ENCODE assay signal across 19 mouse cellular contexts in genomic region chr16:10336454-10337421, GRCm38 (mm10). TPM values are rescaled to one million over a fixed set of nuclear protein-coding genes. Genes with fewer than 3 reads are reported as not detected.
DNase-seq lines count a peak whose midpoint lies in the region; ATAC-seq lines count a peak whose summit lies in the region.
"Had no signal": no experiment of that assay in that cellular context is flagged by ENCODE, and none has a peak within 500 bp of the region (broad histone marks: within the 10 kb centered on the region; RNA-seq: fewer than 3 reads in every experiment).

No protein-coding gene starts in this region.

- H3K36me3 ChIP-seq in heart, embryonic 10.5 days, result no peaks in the 10 kb centered on the region
- H3K36me3 ChIP-seq in forebrain, embryonic 14.5 days (ENCODE audit: control insufficient read depth, insufficient read depth, low read length), result no peaks in the 10 kb centered on the region
- H3K36me3 ChIP-seq: embryonic facial prominence, embryonic 12.5 days; hindbrain, embryonic 13.5 days; intestine, embryonic 15.5 days; limb, embryonic 12.5 days; neural tube, embryonic 12.5 days had no signal

- no peaks in the 10 kb centered on the region for H3K27me3 ChIP-seq in heart, embryonic 10.5 days (ENCODE audit: insufficient read depth, poor library complexity, severe bottlenecking)
- H3K27me3 ChIP-seq in forebrain, embryonic 14.5 days (replicated peaks; ENCODE audit: control insufficient read depth, insufficient read depth, low read length), result no peaks in the 10 kb centered on the region
- H3K27me3 ChIP-seq: embryonic facial prominence, embryonic 12.5 days; hindbrain, embryonic 13.5 days; intestine, embryonic 15.5 days; limb, embryonic 12.5 days; neural tube, embryonic 12.5 days had no signal

- WGBS in heart, embryonic 10.5 days, result 87% methylated on average over 19 of the region's 19 CpGs
- 89% methylated on average over 19 of the region's 19 CpGs for WGBS in forebrain, embryonic 14.5 days

- DNase-seq in layer of hippocampus, adult 11-12 months (ENCODE audit: low spot score), result peak; percentile 33
- no peak for DNase-seq in layer of hippocampus, adult 9-10 months (ENCODE audit: low spot score)
- peak; percentile 53 for DNase-seq in R1 (ENCODE audit: low read depth, low spot score)
- DNase-seq in heart, embryonic 10.5 days (ENCODE audit: low spot score), result no peak
- DNase-seq in layer of hippocampus, adult 9-11 months, result peak; percentile 61
- no peak for DNase-seq in embryo, embryonic 11 days
- no peak for DNase-seq in kidney, adult 18-20 months
- no peak for DNase-seq in forebrain, embryonic 14.5 days (ENCODE audit: low spot score)
- DNase-seq: cerebellum, adult 11-12 months; cerebellum, postnatal 36 days; right cerebral cortex, postnatal 14 days had no signal

- no peak overlapping the region for H3K4me3 ChIP-seq in heart, embryonic 10.5 days
- no peak overlapping the region for H3K4me3 ChIP-seq in forebrain, embryonic 14.5 days (ENCODE audit: low read depth, low read length)
- H3K4me3 ChIP-seq: embryonic facial prominence, embryonic 12.5 days; hindbrain, embryonic 13.5 days; intestine, embryonic 15.5 days; limb, embryonic 12.5 days; megakaryocyte, embryonic 14.5 days; neural tube, embryonic 12.5 days had no signal

- H3K27ac ChIP-seq in heart, embryonic 10.5 days, result peak overlapping the region; percentile 65
- no peak overlapping the region for H3K27ac ChIP-seq in forebrain, embryonic 14.5 days (ENCODE audit: low read depth, low read length)
- H3K27ac ChIP-seq: embryonic facial prominence, embryonic 12.5 days; hindbrain, embryonic 13.5 days; intestine, embryonic 15.5 days; kidney, postnatal 0 days; limb, embryonic 12.5 days; neural tube, embryonic 12.5 days had no signal

- H3K9ac ChIP-seq in forebrain, embryonic 14.5 days (ENCODE audit: low read length), result no peak overlapping the region
- H3K9ac ChIP-seq: embryonic facial prominence, embryonic 12.5 days; hindbrain, embryonic 13.5 days; intestine, embryonic 15.5 days; limb, embryonic 12.5 days; neural tube, embryonic 12.5 days had no signal

- H3K4me1 ChIP-seq in heart, embryonic 10.5 days, result peaks cover 27% of the 10 kb centered on the region
- H3K4me1 ChIP-seq in forebrain, embryonic 14.5 days (ENCODE audit: control insufficient read depth, insufficient read depth, low read length), result no peaks in the 10 kb centered on the region; the same call in 1 of the 2 replicates
- H3K4me1 ChIP-seq: embryonic facial prominence, embryonic 12.5 days; hindbrain, embryonic 13.5 days; megakaryocyte, embryonic 14.5 days; neural tube, embryonic 12.5 days had no signal

- ATAC-seq in forebrain, embryonic 14.5 days, result no peak
- ATAC-seq: midbrain, embryonic 16.5 days had no signal

- no peak overlapping the region for H3K4me2 ChIP-seq in forebrain, embryonic 14.5 days (ENCODE audit: low read length)
- H3K4me2 ChIP-seq: embryonic facial prominence, embryonic 12.5 days; hindbrain, embryonic 13.5 days; intestine, embryonic 15.5 days; limb, embryonic 12.5 days; neural tube, embryonic 12.5 days had no signal

- no peaks in the 10 kb centered on the region for H3K9me3 ChIP-seq in heart, embryonic 10.5 days
- no peaks in the 10 kb centered on the region for H3K9me3 ChIP-seq in forebrain, embryonic 14.5 days (replicated peaks; ENCODE audit: control insufficient read depth, low read length)
- H3K9me3 ChIP-seq: embryonic facial prominence, embryonic 12.5 days; hindbrain, embryonic 13.5 days; intestine, embryonic 15.5 days; neural tube, embryonic 12.5 days had no signal

RNA-seq across cellular contexts. Expression of gene Emp2, which starts 23.0 kb away (rescaled TPM):
- polyA plus RNA-seq in heart, embryonic 10.5 days (2016; fragmentation: Nextera tagmentation; extraction: Ambion mirVana), result 22.3 and 25.5 TPM in 2 replicates
- 3.4 and 5.1 TPM in 2 replicates for polyA plus RNA-seq in forebrain, embryonic 14.5 days (2014; fragmentation: Nextera tagmentation; extraction: Ambion mirVana)

RNA-seq across cellular contexts. Expression of gene Tekt5, which starts 58.6 kb away (rescaled TPM):
- 0.11 and 0.23 TPM in 2 replicates for polyA plus RNA-seq in heart, embryonic 10.5 days (2016; fragmentation: Nextera tagmentation; extraction: Ambion mirVana)
- polyA plus RNA-seq in forebrain, embryonic 14.5 days (2014; fragmentation: Nextera tagmentation; extraction: Ambion mirVana), result 2.7 and 2.9 TPM in 2 replicates
- polyA plus RNA-seq: embryonic facial prominence, embryonic 12.5 days; limb, embryonic 12.5 days had no signal

Comparison
In these comparisons a context has a peak if more than half of its experiments do, and no peak if none do; other contexts are left out.
1. DNase-seq: peak in layer of hippocampus, adult 11-12 months (single experiment), R1 (single experiment) and layer of hippocampus, adult 9-11 months (single experiment); none in layer of hippocampus, adult 9-10 months (single experiment), heart, embryonic 10.5 days (single experiment), embryo, embryonic 11 days (single experiment), kidney, adult 18-20 months (single experiment) and forebrain, embryonic 14.5 days (single experiment).